Mouse (Mus musculus): ENCODE results near the gene Tbc1d2b. TPM values are rescaled to one million over a fixed set of nuclear protein-coding genes. Genes with fewer than 3 reads are reported as not detected.

The Tbc1d2b gene
- total RNA-seq, 2 experiments from 2014 or later = 9.2 to 15.6 TPM

Other genes starting within 250 kb of the Tbc1d2b start
- 10 to 100 TPM; 22.4 to 27.7 TPM for gene Ctsh, start 216.7 kb downstream of the Tbc1d2b start, total RNA-seq (2021)
- gene Morf4l1, start 156.0 kb downstream of the Tbc1d2b start, total RNA-seq (2021) = 100 to 1,000 TPM; 376 to 382 TPM
- 1 to 10 TPM; 1.0 to 1.5 TPM for gene Adamts7, start 107.7 kb downstream of the Tbc1d2b start, total RNA-seq (2021)

Data from left cerebral cortex, postnatal 14 days (tissue).